Mouse (Mus musculus) heart, adult 2 months (tissue): ENCODE measurements around the gene Gm42906. TPM values are rescaled to one million over a fixed set of nuclear protein-coding genes. Genes with fewer than 3 reads are reported as not detected.

Experiments
- DNase-seq, 2 experiments: peaks; one replicate each; pipeline ENCODE4 v3.0.0; 2021
- H3K27ac ChIP-seq: fragments of 200-600 bp; 2 replicates; pipeline ENCODE4 v1.8.1; 2022
- H3K27me3 ChIP-seq: fragments of 200-500 bp; 2 replicates; pipeline ENCODE4 v1.6.1; 2012; ENCODE audit warnings: mild to moderate bottlenecking, low read length, inconsistent platforms, mixed read lengths; ENCODE audit not compliant: control insufficient read depth, insufficient read depth
- H3K36me3 ChIP-seq: fragments of 200-500 bp; 2 replicates; pipeline ENCODE4 v1.6.1; 2012; ENCODE audit warnings: low read length, inconsistent platforms; ENCODE audit not compliant: control insufficient read depth, insufficient read depth
- H3K4me1 ChIP-seq: fragments of 200-500 bp; 2 replicates; pipeline ENCODE4 v1.6.1; 2011; ENCODE audit warnings: low read length; ENCODE audit not compliant: control insufficient read depth, insufficient read depth
- H3K4me3 ChIP-seq: fragments of 200-600 bp; 2 replicates; pipeline ENCODE4 v1.8.1; 2022
- H3K79me2 ChIP-seq: fragments of 200-500 bp; replicated peaks from 2 replicates; pipeline ENCODE4 v1.6.1; 2012; ENCODE audit warnings: mild to moderate bottlenecking, inconsistent platforms, low read length, moderate library complexity, mixed read lengths; ENCODE audit not compliant: control insufficient read depth, insufficient read depth
- H3K9ac ChIP-seq: fragments of 200-500 bp; 2 replicates; pipeline ENCODE4 v1.6.1; 2012; ENCODE audit warnings: low read depth, mild to moderate bottlenecking, control low read depth, inconsistent platforms, low read length, mixed read lengths
- CTCF ChIP-seq: fragments of 200-600 bp; IDR thresholded peaks from 2 replicates; pipeline ENCODE4 v1.8.1; 2022; ENCODE audit warnings: antibody characterized with exemption, mild to moderate bottlenecking, moderate library complexity
- EP300 ChIP-seq: fragments of 200-500 bp; IDR thresholded peaks from 2 replicates; pipeline ENCODE4 v1.6.1; 2011; ENCODE audit warnings: low read depth, low read length, control low read depth; ENCODE audit not compliant: insufficient read depth
- POLR2A ChIP-seq: fragments of 200-500 bp; IDR thresholded peaks from 2 replicates; pipeline ENCODE4 v1.6.1; 2011; ENCODE audit warnings: mild to moderate bottlenecking, low read depth, low read length, control low read depth; ENCODE audit not compliant: insufficient read depth
- WGBS: fragments of 180-500 bp; shearing (Covaris S2); methylation state at CpG from one replicate; pipeline ENCODE4 v1.1.7; 2018; 5-methylcytosine and 5-hydroxymethylcytosine counted together
- intact Hi-C: fragments of 180-260 bp; cut with DNase I; formaldehyde crosslinking; loops from one replicate; pipeline ENCODE4 v1.15.1; 2025
- polyA plus RNA-seq: library from polyadenylated mRNA; depleted of rRNA; stranded (reverse); fragments of >200 nt; gene quantifications from 2 replicates; pipeline ENCODE4 v1.2.3, GENCODE M21; 2012
- total RNA-seq, 2 experiments: library from RNA; stranded (reverse); gene quantifications; 2 replicates each; pipeline ENCODE4 v1.2.3; 2021

The Gm42906 gene
- total and polyA plus RNA-seq, 3 experiments: 2.9 TPM; not detected in 2

- DNase-seq: no peak
- Histone ChIP-seq H3K4me1 (peaks cover 11% of the 10 kb centered on the region), H3K79me2 (no peaks in the 10 kb centered on the region), H3K27me3 (no peaks in the 10 kb centered on the region), H3K9ac (no peak overlapping the region), H3K27ac (peak overlapping the region; percentile 18; the same call in 1 of the 2 replicates), H3K36me3 (peaks cover 24% of the 10 kb centered on the region), H3K4me3 (no peak overlapping the region)
- intact Hi-C loops: loop anchor here (5.0 kb wide), 1 partner anchor 313 kb away; no protein-coding TSS in a partner anchor
- TF ChIP-seq CTCF (no peak), POLR2A (no peak), EP300 (no peak)
- 64% methylated on average over 4 of the region's 4 CpGs for WGBS
Observed at GRCm38 (mm10) chr5:151054743-151055114, 373.2 kb downstream of the Gm42906 start.

GRCm38 (mm10) chr5:151054100-151054742, 373.7 kb downstream of the Gm42906 start:
- Histone ChIP-seq H3K27ac (peak overlapping the region; percentile 18; the same call in 1 of the 2 replicates), H3K4me3 (no peak overlapping the region), H3K36me3 (peaks cover 25% of the 10 kb centered on the region), H3K27me3 (no peaks in the 10 kb centered on the region), H3K4me1 (peaks cover 11% of the 10 kb centered on the region), H3K79me2 (no peaks in the 10 kb centered on the region), H3K9ac (no peak overlapping the region)
- no peak for DNase-seq
- WGBS: 32% methylated on average over 7 of the region's 7 CpGs
- TF ChIP-seq POLR2A (no peak), EP300 (no peak), CTCF (no peak)
- intact Hi-C loops: no loop called here

- Histone ChIP-seq H3K27me3 (no peaks in the 10 kb centered on the region), H3K27ac (no peak overlapping the region), H3K79me2 (no peaks in the 10 kb centered on the region), H3K4me3 (no peak overlapping the region), H3K9ac (no peak overlapping the region), H3K4me1 (peaks cover 12% of the 10 kb centered on the region), H3K36me3 (peaks cover 34% of the 10 kb centered on the region)
- intact Hi-C loops: no loop called here
- no peak for DNase-seq
- WGBS: 92% methylated on average over 5 of the region's 5 CpGs
- TF ChIP-seq CTCF: no peak
- TF ChIP-seq EP300: no peak
- no peak for TF ChIP-seq POLR2A
Observed at GRCm38 (mm10) chr5:151053190-151053589, 374.8 kb downstream of the Gm42906 start.

GRCm38 (mm10) chr5:151052331-151052730, 375.6 kb downstream of the Gm42906 start:
- DNase-seq: no peak
- Histone ChIP-seq H3K4me3 (no peak overlapping the region), H3K79me2 (no peaks in the 10 kb centered on the region), H3K9ac (no peak overlapping the region), H3K4me1 (peaks cover 15% of the 10 kb centered on the region), H3K27ac (no peak overlapping the region), H3K36me3 (peaks cover 33% of the 10 kb centered on the region), H3K27me3 (no peaks in the 10 kb centered on the region)
- no peak for TF ChIP-seq CTCF
- TF ChIP-seq POLR2A: no peak
- no peak for TF ChIP-seq EP300
- intact Hi-C loops: no loop called here
- 97% methylated on average over 8 of the region's 8 CpGs for WGBS

- H3K4me3 ChIP-seq: no peak overlapping the region
- no peaks in the 10 kb centered on the region for H3K79me2 ChIP-seq
- H3K9ac ChIP-seq: peak overlapping the region; percentile 31; the same call in 1 of the 2 replicates
- H3K36me3 ChIP-seq: peaks cover 29% of the 10 kb centered on the region
- WGBS: 38% methylated on average over 12 of the region's 12 CpGs
- peaks cover 11% of the 10 kb centered on the region for H3K4me1 ChIP-seq
- peak overlapping the region; percentile 70 for H3K27ac ChIP-seq
- DNase-seq: peak; percentile 52 to 60
- no peak for TF ChIP-seq POLR2A
- no peak for TF ChIP-seq CTCF
- TF ChIP-seq EP300: no peak
- no peaks in the 10 kb centered on the region for H3K27me3 ChIP-seq
- intact Hi-C loops: loop anchor here (1.0 kb wide), 1 partner anchor 18 kb away; no protein-coding TSS in a partner anchor
Observed at GRCm38 (mm10) chr5:151047488-151047887, 380.5 kb downstream of the Gm42906 start.

GRCm38 (mm10) chr5:151046917-151047316, 381.0 kb downstream of the Gm42906 start:
- 43% methylated on average over 7 of the region's 7 CpGs for WGBS
- H3K4me3 ChIP-seq: no peak overlapping the region

More at GRCm38 (mm10) chr5:151046917-151047316, 381.0 kb downstream of the Gm42906 start:
- Histone ChIP-seq H3K79me2 (no peaks in the 10 kb centered on the region), H3K27me3 (no peaks in the 10 kb centered on the region), H3K36me3 (peaks cover 26% of the 10 kb centered on the region), H3K27ac (peak overlapping the region; percentile 70), H3K4me1 (peaks cover 11% of the 10 kb centered on the region), H3K9ac (no peak overlapping the region)
- DNase-seq: peak in 1 of 2 experiments; percentile 64
- intact Hi-C loops: loop anchor here (1.0 kb wide), 1 partner anchor 18 kb away; no protein-coding TSS in a partner anchor
- TF ChIP-seq POLR2A (no peak), CTCF (no peak), EP300 (no peak)
